Mouse (Mus musculus) hindbrain, embryonic 16.5 days (tissue): ENCODE measurements around the gene Nfu1. TPM values are rescaled to one million over a fixed set of nuclear protein-coding genes. Genes with fewer than 3 reads are reported as not detected.
"Not testable (repeated sequence)": the region's sequence is repeated elsewhere in the genome, so short reads cannot be mapped to it uniquely, and the experiment has no call there.

ENCODE experiments used
- ATAC-seq: fragments of 200-750 bp; cut with Nextera tagmentation; 2 replicates; pipeline ENCODE4 v1.8.0; 2017; ENCODE audit warnings: moderate TSS enrichment, moderate library complexity
- H3K27ac ChIP-seq: fragments of 300-500 bp; sonication (generic); 2 replicates; pipeline ENCODE4 v1.5.1; 2014; ENCODE audit warnings: low read depth, mild to moderate bottlenecking, control low read depth, low read length, moderate library complexity
- H3K27me3 ChIP-seq: fragments of 300-500 bp; sonication (generic); replicated peaks from 2 replicates; pipeline ENCODE4 v1.6.1; 2014; ENCODE audit warnings: low read length; ENCODE audit not compliant: control insufficient read depth, insufficient read depth
- H3K36me3 ChIP-seq: fragments of 300-500 bp; sonication (generic); 2 replicates; pipeline ENCODE4 v1.6.1; 2014; ENCODE audit warnings: mild to moderate bottlenecking, low read length, moderate library complexity, mixed read lengths; ENCODE audit not compliant: control insufficient read depth, insufficient read depth
- H3K4me1 ChIP-seq: fragments of 300-500 bp; sonication (generic); 2 replicates; pipeline ENCODE4 v1.6.1; 2014; ENCODE audit warnings: low read depth, low read length; ENCODE audit not compliant: control insufficient read depth, insufficient read depth
- H3K4me2 ChIP-seq: fragments of 300-500 bp; sonication (generic); 2 replicates; pipeline ENCODE4 v1.6.1; 2014; ENCODE audit warnings: mild to moderate bottlenecking, low read length, control low read depth, moderate library complexity
- H3K4me3 ChIP-seq: fragments of 300-500 bp; sonication (generic); 2 replicates; pipeline ENCODE4 v1.5.1; 2014; ENCODE audit warnings: mild to moderate bottlenecking, low read length, control low read depth, moderate library complexity
- H3K9ac ChIP-seq: fragments of 300-500 bp; sonication (generic); 2 replicates; pipeline ENCODE4 v1.6.1; 2014; ENCODE audit warnings: low read depth, mild to moderate bottlenecking, control low read depth, low read length, moderate library complexity
- H3K9me3 ChIP-seq: fragments of 300-500 bp; sonication (generic); 2 replicates; pipeline ENCODE4 v1.6.1; 2014; ENCODE audit warnings: mild to moderate bottlenecking, low read length, moderate library complexity; ENCODE audit not compliant: control insufficient read depth
- WGBS: fragments of 180-500 bp; shearing (Covaris S2); extraction: QIAGEN DNeasy Blood & Tissue Kit; methylation state at CpG from one replicate; pipeline ENCODE4 v1.1.7; 2014; 5-methylcytosine and 5-hydroxymethylcytosine counted together
- polyA plus RNA-seq: library from polyadenylated mRNA; unstranded; fragments of >200 nt; fragmentation: Nextera tagmentation; extraction: Ambion mirVana; gene quantifications from 2 replicates; pipeline ENCODE4 v1.2.1, GENCODE M21; 2015

Nfu1 gene
- polyA plus RNA-seq, 1 experiment from 2014 or later: 154 TPM

DNA sequence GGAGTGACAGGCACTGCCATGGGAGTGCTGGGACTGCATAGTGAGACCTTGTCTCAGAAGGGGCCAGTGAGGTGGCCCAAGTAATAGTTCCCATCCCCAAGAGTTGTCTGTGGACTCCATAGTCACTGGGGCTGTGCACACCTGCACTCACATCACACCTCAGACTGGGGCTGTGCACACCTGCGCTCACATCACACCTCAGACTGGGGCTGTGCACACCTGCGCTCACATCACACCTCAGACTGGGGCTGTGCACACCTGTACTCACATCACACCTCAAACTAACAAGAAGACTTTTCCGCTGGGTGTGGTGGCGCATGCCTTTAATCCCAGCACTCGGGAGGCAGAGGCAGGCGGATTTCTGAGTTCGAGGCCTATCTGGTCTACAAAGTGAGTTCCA, 39.7 kb downstream of the Nfu1 start:
- H3K4me2 ChIP-seq, H3K4me3 ChIP-seq, ATAC-seq, H3K27ac ChIP-seq, H3K36me3 ChIP-seq, H3K4me1 ChIP-seq, H3K27me3 ChIP-seq, H3K9ac ChIP-seq, H3K9me3 ChIP-seq: not testable (repeated sequence)
- WGBS: 97% methylated on average over 7 of the region's 7 CpGs

DNA sequence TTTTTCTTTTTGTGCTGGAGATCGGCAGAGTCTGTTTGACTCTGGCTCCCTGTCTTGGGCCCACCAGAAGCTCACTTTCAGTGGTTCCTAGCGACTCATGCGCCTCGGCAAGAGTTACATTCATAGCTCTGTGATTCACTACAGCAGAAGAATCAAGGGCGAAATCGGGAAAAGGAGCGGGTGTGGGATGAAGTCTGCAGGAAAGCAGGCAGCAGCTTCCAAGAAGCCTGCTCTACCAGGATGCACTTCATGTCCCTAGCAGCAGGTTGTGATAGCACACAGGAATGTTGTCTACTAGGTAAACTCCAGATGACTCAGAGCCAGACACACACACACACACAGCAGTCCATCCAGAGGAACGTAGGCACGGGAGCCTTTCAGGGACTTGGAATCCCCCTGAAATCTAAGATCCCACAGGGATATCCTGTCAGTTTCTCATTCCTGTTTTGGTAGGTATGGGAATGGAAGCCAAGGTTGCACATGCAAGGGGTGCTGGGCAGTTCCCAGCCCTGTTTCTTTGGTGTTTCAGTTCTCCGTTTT, 42.9 kb downstream of the Nfu1 start:
- no peak overlapping the region for H3K4me3 ChIP-seq
- no peaks in the 10 kb centered on the region for H3K27me3 ChIP-seq
- no peak overlapping the region for H3K9ac ChIP-seq
- peaks cover 22% of the 10 kb centered on the region for H3K36me3 ChIP-seq
- no peaks in the 10 kb centered on the region for H3K4me1 ChIP-seq
- no peak for ATAC-seq
- no peak overlapping the region for H3K27ac ChIP-seq
- WGBS: 94% methylated on average over 10 of the region's 10 CpGs
- H3K4me2 ChIP-seq: no peak overlapping the region
- no peaks in the 10 kb centered on the region for H3K9me3 ChIP-seq

DNA sequence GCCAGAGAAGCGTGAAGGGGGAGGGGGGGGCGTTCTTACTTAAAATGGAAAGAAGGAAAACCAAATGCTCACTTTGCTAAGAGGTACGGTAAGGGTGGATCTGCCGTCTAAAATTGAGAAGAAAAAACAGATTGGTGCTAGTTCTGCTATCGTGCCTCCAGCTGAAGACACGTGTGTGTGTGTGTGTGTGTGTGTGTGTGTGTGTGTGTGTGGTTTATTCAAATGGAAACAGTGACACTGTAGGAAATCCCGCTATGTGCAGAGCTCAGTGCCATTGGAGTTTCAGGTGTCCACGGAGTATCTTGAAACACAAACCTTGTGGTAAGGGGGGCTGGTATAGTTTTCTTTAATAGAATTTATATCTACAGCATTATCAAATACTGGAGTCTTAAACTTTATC, 45.2 kb downstream of the Nfu1 start:
- no peaks in the 10 kb centered on the region for H3K27me3 ChIP-seq
- H3K4me2 ChIP-seq: no peak overlapping the region
- no peak overlapping the region for H3K4me3 ChIP-seq
- peaks cover 41% of the 10 kb centered on the region for H3K36me3 ChIP-seq
- H3K9me3 ChIP-seq: no peaks in the 10 kb centered on the region
- no peak overlapping the region for H3K9ac ChIP-seq
- 85% methylated on average over 8 of the region's 8 CpGs for WGBS
- H3K27ac ChIP-seq: no peak overlapping the region
- no peaks in the 10 kb centered on the region for H3K4me1 ChIP-seq
- ATAC-seq: no peak

DNA sequence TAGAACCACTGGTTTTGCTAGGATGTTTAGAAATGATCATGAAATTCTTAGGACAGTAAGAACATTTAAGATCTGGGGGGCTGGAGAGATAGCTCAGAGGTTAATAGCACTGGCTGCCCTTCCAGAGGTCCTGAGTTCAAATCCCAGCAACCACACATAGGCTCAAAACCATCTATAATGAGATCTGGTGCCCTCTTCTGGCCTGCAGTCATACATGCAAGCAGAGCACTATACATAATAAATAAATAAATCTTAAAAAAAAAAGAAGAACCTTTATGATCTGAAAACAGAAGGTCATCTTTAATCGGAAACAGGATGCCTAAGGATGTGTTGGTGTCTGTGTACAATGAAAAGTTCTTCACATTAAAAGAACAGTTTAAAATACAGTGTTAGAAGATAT, 50.7 kb downstream of the Nfu1 start:
- Histone ChIP-seq H3K36me3 (peaks cover 43% of the 10 kb centered on the region), H3K4me2 (no peak overlapping the region), H3K4me3 (no peak overlapping the region), H3K9me3 (no peaks in the 10 kb centered on the region), H3K27me3 (no peaks in the 10 kb centered on the region), H3K4me1 (no peaks in the 10 kb centered on the region), H3K27ac (no peak overlapping the region), H3K9ac (no peak overlapping the region)
- WGBS: 98% methylated on average over 1 of the region's 1 CpGs
- no peak for ATAC-seq

DNA sequence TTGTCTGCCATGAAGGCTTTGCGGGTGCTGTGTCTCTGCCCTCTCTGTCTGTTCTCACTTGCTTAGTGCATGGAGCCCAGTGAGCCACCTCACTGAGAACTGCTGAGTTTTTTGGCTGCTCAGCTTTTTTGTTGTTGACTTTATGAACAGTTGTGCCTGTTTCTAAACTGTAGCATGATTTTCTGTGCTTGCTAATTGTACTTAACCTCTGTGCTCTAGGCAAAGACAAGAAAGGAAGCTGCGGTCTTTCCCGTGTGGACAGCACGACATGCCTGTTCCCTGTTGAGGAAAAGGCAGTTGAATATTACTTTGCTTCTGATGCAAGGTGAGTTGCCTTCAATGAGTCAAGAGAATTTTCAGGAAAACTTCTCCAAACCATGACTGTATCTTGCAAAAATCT, 54.5 kb downstream of the Nfu1 start:
- H3K4me1 ChIP-seq: no peaks in the 10 kb centered on the region
- 98% methylated on average over 4 of the region's 4 CpGs for WGBS
- no peaks in the 10 kb centered on the region for H3K27me3 ChIP-seq
- H3K4me2 ChIP-seq: no peak overlapping the region
- no peak for ATAC-seq
- H3K9ac ChIP-seq: no peak overlapping the region
- no peak overlapping the region for H3K4me3 ChIP-seq
- peaks cover 34% of the 10 kb centered on the region for H3K36me3 ChIP-seq
- H3K9me3 ChIP-seq: no peaks in the 10 kb centered on the region
- H3K27ac ChIP-seq: no peak overlapping the region

DNA sequence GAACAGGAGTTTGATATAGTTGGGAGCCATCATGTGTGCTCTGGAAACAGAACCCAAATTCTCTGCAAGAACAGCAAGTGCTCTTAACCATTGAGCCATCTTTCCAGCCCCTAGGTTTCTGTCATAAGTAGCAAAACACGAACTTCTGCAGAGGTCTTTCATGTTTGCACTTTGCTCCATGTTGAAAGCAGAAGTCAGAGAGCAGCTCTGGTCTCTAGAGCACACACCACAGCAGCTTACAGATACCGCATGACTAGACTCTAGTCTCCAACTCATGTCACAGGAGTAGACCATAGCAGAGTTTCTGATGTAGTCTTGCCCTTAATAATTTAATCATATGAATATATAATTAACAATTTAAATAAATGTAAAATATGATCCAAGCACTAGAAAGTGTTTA, 59.2 kb downstream of the Nfu1 start:
- H3K9me3 ChIP-seq: no peaks in the 10 kb centered on the region
- H3K27ac ChIP-seq: no peak overlapping the region
- H3K4me1 ChIP-seq: no peaks in the 10 kb centered on the region
- H3K36me3 ChIP-seq: peaks cover 43% of the 10 kb centered on the region
- no peak overlapping the region for H3K4me3 ChIP-seq
- H3K4me2 ChIP-seq: no peak overlapping the region
- no peak overlapping the region for H3K9ac ChIP-seq
- no peaks in the 10 kb centered on the region for H3K27me3 ChIP-seq
- 86% methylated on average over 2 of the region's 2 CpGs for WGBS
- no peak for ATAC-seq

DNA sequence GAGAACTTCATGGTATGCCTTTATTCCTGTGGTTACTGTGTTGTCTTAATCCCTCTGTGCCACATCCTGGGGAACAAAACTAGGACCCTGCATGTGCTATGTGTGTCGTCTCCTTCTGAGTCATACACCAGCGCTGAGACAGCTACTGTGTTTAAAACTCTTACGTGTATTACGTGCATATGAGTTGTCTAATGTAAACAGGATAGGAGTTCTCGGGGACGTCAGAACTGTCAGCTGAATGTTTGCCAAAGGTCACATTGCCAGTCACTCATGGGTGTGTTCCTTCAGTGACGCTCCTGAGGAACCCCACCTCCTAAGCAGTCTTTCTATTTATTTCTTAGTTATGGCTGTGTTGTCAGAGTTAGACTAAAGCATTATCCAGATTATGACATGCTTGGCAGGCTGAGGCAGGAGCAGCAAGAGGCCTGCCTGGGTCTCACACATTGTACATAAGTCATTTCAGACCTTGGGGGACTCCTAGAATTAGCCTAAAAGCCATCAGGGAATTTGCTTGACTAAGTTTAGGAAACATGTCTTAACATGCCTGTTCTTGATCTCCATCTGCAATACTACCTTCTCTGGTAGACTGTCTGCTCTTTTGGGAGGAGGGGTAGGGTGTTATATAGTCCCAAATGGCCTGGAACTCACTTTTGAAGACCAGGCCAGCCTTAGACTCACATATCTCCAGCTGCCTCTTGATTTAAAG, 60.3 kb downstream of the Nfu1 start:
- Histone ChIP-seq H3K9ac (no peak overlapping the region), H3K4me3 (no peak overlapping the region), H3K4me1 (no peaks in the 10 kb centered on the region), H3K4me2 (no peak overlapping the region), H3K36me3 (peaks cover 51% of the 10 kb centered on the region), H3K9me3 (no peaks in the 10 kb centered on the region), H3K27me3 (no peaks in the 10 kb centered on the region), H3K27ac (no peak overlapping the region)
- 82% methylated on average over 7 of the region's 7 CpGs for WGBS
- no peak for ATAC-seq

DNA sequence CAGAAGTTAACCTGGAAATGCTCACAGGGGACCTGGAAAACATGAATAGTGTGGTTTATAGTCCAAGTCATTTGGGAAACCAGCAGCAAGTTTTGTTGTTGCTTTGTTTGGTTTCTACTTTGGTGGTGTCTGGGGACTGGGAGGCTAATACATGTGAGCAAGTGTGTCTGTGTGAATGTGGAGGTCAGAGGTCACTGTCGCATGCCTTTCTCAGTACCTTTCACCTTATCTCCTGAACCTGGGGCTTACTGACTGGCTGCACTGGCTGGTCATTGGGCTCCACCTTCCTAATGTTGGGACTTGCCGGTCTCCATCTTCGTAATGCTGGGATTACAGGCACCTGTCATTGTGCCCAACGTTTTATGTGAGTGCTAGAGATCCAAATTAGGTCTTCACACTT, 61.6 kb downstream of the Nfu1 start:
- Histone ChIP-seq H3K4me1 (no peaks in the 10 kb centered on the region), H3K4me3 (no peak overlapping the region), H3K9ac (no peak overlapping the region), H3K4me2 (no peak overlapping the region), H3K36me3 (peaks cover 49% of the 10 kb centered on the region), H3K27ac (no peak overlapping the region), H3K9me3 (no peaks in the 10 kb centered on the region), H3K27me3 (no peaks in the 10 kb centered on the region)
- no peak for ATAC-seq
- WGBS: 93% methylated on average over 4 of the region's 4 CpGs

DNA sequence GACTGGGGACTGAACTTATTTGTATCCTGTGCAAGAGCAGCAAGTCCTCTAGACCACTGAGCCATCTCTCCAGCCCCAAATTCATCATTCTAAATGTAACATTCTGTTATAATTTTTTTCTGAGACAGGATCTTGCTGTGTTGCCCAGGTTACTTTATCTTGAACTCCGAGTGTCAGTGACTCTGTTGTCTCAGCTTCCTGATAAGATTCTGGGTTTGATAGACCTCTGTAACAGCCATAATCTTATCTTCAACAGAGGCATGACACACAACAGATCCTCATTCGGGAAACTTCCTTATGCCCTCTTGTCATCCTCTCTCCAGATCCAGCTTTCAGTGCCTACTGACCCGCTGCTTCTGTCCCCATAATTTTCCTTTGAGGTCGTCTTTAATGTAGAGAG, 63.7 kb downstream of the Nfu1 start:
- H3K27me3 ChIP-seq: no peaks in the 10 kb centered on the region
- no peaks in the 10 kb centered on the region for H3K4me1 ChIP-seq
- H3K4me3 ChIP-seq: no peak overlapping the region
- H3K9me3 ChIP-seq: no peaks in the 10 kb centered on the region
- WGBS: 89% methylated on average over 4 of the region's 4 CpGs
- H3K9ac ChIP-seq: no peak overlapping the region
- no peak overlapping the region for H3K4me2 ChIP-seq
- H3K27ac ChIP-seq: no peak overlapping the region
- ATAC-seq: no peak
- H3K36me3 ChIP-seq: peaks cover 47% of the 10 kb centered on the region
